Mouse (Mus musculus): ENCODE results near the gene Taok3. TPM values are rescaled to one million over a fixed set of nuclear protein-coding genes. Genes with fewer than 3 reads are reported as not detected.

Gene Taok3
- 14.7 and 17.1 TPM in 2 replicates for polyA plus RNA-seq (2012; rRNA removed)
- 43.3 and 50.2 TPM in 2 replicates for polyA plus RNA-seq (2014; fragmentation: Nextera tagmentation; extraction: Ambion mirVana)

DNA sequence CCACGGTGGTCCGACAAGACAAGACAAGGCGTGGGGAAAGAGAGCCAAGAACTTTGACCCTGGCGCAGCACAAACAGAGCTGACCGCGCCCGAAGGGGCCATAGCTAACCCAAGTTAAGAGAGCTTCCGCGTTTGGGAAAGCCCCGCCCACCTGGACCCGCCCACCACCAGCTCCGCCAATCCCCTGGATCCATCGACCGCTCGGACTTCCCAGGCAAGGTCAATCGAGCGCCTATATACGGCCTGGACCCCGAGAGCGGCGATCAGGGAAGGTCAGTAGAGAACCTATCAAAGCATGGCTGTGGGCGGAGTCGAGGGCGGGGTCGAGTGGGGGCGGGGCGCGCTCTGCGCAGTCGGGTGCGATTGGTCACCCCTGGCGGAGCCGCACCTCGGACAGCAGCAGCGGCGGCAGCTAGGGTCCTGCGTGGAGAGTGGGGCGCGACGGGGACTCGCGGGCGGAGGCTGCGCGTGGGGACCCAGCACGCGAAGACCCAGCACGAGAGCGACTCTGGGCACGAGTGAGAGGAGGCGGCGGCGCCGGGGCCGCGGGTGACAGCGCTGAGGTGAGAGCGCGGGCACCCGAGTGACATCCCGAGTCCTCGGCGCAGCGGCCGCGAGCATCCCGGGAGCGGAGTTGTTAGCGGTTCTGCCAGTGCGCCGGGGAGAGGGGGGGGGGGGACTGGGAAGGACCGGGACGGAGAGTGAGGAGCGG is at the start of gene Taok3:
Gene Taok3, plus strand, starts transcription at position 353 of the 712 bp plus-strand sequence.
- Histone ChIP-seq H3K4me1 (replicated peaks; ENCODE audit: control insufficient read depth in 2 of 2, insufficient read depth in 2 of 2, low read length in 1 of 2) (peaks cover 36 to 42% of the 10 kb centered on the region in 2 experiments), H3K4me2 (ENCODE audit: low read depth) (peak within 1 kb of the TSS; percentile 98), H3K4me3 (ENCODE audit: insufficient read depth in 1 of 2, low read depth in 2 of 2, low read length in 2 of 2) (peak within 1 kb of the TSS; percentile 86 to 92), H3K27ac (peak within 1 kb of the TSS; percentile 93), H3K9me3 (ENCODE audit: control insufficient read depth, low read length) (no peaks in the 10 kb centered on the region), H3K9ac (replicated peaks) (peak within 1 kb of the TSS; percentile 94), H3K36me3 (replicated peaks; ENCODE audit: control insufficient read depth, insufficient read depth, low read depth) (no peaks in the 10 kb centered on the region), H3K27me3 (ENCODE audit: control insufficient read depth, insufficient read depth, low read length) (no peaks in the 10 kb centered on the region)
- ATAC-seq (ENCODE audit: insufficient read depth) (peak; percentile 89), DNase-seq (ENCODE audit: low read depth in 3 of 3, low spot score in 3 of 3) (peak; percentile 98 to 99 (median 98))
- under 1% methylated on average over 73 of the region's 74 CpGs for WGBS (ENCODE audit: insufficient replicate concordance)
- TF ChIP-seq CTCF (IDR thresholded peaks at IDR 0.05; ENCODE audit: low read depth) = no peak
- 0 out of 2 replicates have a peak, but pooled peaks have one; percentile 16 for TF ChIP-seq EP300 (IDR thresholded peaks at IDR 0.05; ENCODE audit: low read depth)

DNA sequence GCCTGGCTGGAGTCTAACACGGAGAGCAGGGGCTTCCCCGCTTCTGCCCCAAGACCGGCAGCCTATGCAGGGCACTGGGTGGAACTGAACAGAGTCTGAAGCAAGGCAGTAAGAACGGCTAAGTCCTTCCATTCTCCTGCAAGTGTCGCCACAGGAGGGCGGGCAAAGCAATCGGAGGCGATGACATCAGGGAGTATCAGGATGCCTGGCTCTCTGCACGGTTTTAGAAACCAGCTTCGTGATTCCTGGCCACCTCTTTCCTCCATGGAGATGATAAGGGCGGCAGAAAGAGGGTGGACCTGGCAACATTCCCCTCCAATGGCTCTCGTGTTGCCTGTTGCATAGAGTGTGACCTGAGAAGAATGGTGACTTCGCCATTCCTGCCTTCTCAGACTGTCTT is 32.2 kb upstream of the Taok3 start:
- H3K27me3 ChIP-seq (ENCODE audit: control insufficient read depth, insufficient read depth, low read length) = no peaks in the 10 kb centered on the region
- H3K9me3 ChIP-seq (ENCODE audit: control insufficient read depth, low read length) = no peaks in the 10 kb centered on the region
- no peak overlapping the region for H3K4me3 ChIP-seq (ENCODE audit: insufficient read depth in 1 of 2, low read depth in 2 of 2, low read length in 2 of 2)
- H3K9ac ChIP-seq (replicated peaks) = no peak overlapping the region
- TF ChIP-seq EP300 (IDR thresholded peaks at IDR 0.05; ENCODE audit: low read depth) = no peak
- no peak for TF ChIP-seq CTCF (IDR thresholded peaks at IDR 0.05; ENCODE audit: low read depth)
- H3K4me1 ChIP-seq (replicated peaks; ENCODE audit: control insufficient read depth in 2 of 2, insufficient read depth in 2 of 2, low read length in 1 of 2) = peaks cover 0 to 2% of the 10 kb centered on the region in 2 experiments; a peak in 1 of 4 replicates
- peaks cover 5% of the 10 kb centered on the region; the same call in 1 of the 2 replicates for H3K36me3 ChIP-seq (replicated peaks; ENCODE audit: control insufficient read depth, insufficient read depth, low read depth)
- no peak overlapping the region for H3K27ac ChIP-seq
- 8% methylated on average over 13 of the region's 13 CpGs for WGBS (ENCODE audit: insufficient replicate concordance)
- H3K4me2 ChIP-seq (ENCODE audit: low read depth) = no peak overlapping the region
- no peak for ATAC-seq (ENCODE audit: insufficient read depth)
- DNase-seq (ENCODE audit: low read depth in 3 of 3, low spot score in 3 of 3) = no peak

DNA sequence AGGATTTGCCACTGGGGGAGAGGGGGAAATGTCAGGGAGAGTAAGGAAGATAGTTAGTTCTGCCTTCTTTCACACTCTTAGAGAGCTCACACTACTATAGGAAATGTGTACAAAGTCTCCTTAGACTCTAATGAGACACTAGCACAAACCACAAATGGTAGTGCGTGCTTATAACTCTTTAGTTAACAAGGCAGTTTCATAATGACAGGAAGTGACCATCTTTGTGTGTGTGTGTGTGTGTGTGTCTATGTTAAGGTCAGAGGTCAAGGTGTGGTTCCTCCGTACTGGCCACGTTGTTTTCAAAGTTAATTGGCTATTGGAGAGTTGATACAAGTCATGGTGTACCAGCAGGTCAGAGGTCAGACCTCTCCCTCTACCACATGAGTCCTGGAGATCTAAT is 30.8 kb upstream of the Taok3 start:
- no peaks in the 10 kb centered on the region for H3K27me3 ChIP-seq (ENCODE audit: control insufficient read depth, insufficient read depth, low read length)
- TF ChIP-seq CTCF (IDR thresholded peaks at IDR 0.05; ENCODE audit: low read depth) = no peak
- TF ChIP-seq EP300 (IDR thresholded peaks at IDR 0.05; ENCODE audit: low read depth) = no peak
- peaks cover 0 to 2% of the 10 kb centered on the region in 2 experiments; a peak in 1 of 4 replicates for H3K4me1 ChIP-seq (replicated peaks; ENCODE audit: control insufficient read depth in 2 of 2, insufficient read depth in 2 of 2, low read length in 1 of 2)
- H3K36me3 ChIP-seq (replicated peaks; ENCODE audit: control insufficient read depth, insufficient read depth, low read depth) = peaks cover 7% of the 10 kb centered on the region
- no peak overlapping the region for H3K9ac ChIP-seq (replicated peaks)
- 16% methylated on average over 3 of the region's 3 CpGs for WGBS (ENCODE audit: insufficient replicate concordance)
- no peak for ATAC-seq (ENCODE audit: insufficient read depth)
- no peak overlapping the region for H3K4me2 ChIP-seq (ENCODE audit: low read depth)
- DNase-seq (ENCODE audit: low read depth in 3 of 3, low spot score in 3 of 3) = no peak
- no peaks in the 10 kb centered on the region for H3K9me3 ChIP-seq (ENCODE audit: control insufficient read depth, low read length)
- no peak overlapping the region for H3K27ac ChIP-seq
- H3K4me3 ChIP-seq (ENCODE audit: insufficient read depth in 1 of 2, low read depth in 2 of 2, low read length in 2 of 2) = no peak overlapping the region

DNA sequence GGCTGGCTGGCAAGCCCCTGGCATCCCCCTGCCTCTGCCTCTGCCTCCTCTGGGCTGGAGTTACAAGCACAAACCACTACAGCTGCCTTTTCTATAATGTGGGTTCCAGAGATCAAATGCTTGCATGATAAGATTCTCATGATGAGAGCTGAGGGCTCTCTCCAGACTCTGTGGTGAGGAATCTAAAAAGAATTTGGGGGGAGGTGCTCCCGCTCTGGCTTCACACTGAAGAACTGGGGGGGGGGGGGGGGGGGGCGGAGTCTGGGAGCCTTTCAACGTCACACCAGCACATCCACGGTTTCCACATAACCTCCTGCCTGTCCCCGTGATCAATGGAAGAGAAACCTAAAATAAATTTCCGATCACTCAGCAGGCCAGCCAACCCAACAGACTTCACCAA is 30.1 kb upstream of the Taok3 start:
- Histone ChIP-seq H3K36me3 (replicated peaks; ENCODE audit: control insufficient read depth, insufficient read depth, low read depth) (peaks cover 7% of the 10 kb centered on the region), H3K9ac (replicated peaks) (no peak overlapping the region), H3K4me1 (replicated peaks; ENCODE audit: control insufficient read depth in 2 of 2, insufficient read depth in 2 of 2, low read length in 1 of 2) (peaks cover 0 to 2% of the 10 kb centered on the region in 2 experiments; a peak in 1 of 4 replicates), H3K27ac (no peak overlapping the region), H3K4me2 (ENCODE audit: low read depth) (no peak overlapping the region), H3K9me3 (ENCODE audit: control insufficient read depth, low read length) (no peaks in the 10 kb centered on the region), H3K4me3 (ENCODE audit: insufficient read depth in 1 of 2, low read depth in 2 of 2, low read length in 2 of 2) (no peak overlapping the region), H3K27me3 (ENCODE audit: control insufficient read depth, insufficient read depth, low read length) (no peaks in the 10 kb centered on the region)
- ATAC-seq (ENCODE audit: insufficient read depth) (no peak), DNase-seq (ENCODE audit: low read depth in 3 of 3, low spot score in 3 of 3) (no peak)
- 34% methylated on average over 4 of the region's 6 CpGs for WGBS (ENCODE audit: insufficient replicate concordance)
- TF ChIP-seq EP300 (IDR thresholded peaks at IDR 0.05; ENCODE audit: low read depth) (no peak), CTCF (IDR thresholded peaks at IDR 0.05; ENCODE audit: low read depth) (no peak)

DNA sequence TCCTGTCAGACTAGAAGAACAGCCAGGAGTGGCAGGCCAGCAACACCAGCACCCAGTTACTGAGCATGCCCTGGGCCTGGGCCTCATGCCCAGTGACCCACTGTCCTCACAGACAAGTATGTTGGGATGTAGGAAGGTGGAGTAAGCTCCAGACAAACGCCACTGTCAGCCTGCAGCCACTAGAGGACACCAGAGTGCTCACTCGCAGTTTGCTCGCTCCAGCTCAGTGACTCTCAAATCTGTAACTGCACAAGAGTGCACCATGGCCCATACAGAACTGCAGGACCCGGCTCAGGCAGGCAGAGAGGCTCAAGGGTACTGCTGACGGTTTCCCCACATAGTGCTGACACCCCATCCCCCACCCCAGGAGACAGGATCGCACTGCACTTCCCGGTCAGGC is 25.5 kb upstream of the Taok3 start:
- Histone ChIP-seq H3K4me1 (replicated peaks; ENCODE audit: control insufficient read depth in 2 of 2, insufficient read depth in 2 of 2, low read length in 1 of 2) (no peaks in the 10 kb centered on the region), H3K27ac (no peak overlapping the region), H3K9ac (replicated peaks) (no peak overlapping the region), H3K9me3 (ENCODE audit: control insufficient read depth, low read length) (no peaks in the 10 kb centered on the region), H3K36me3 (replicated peaks; ENCODE audit: control insufficient read depth, insufficient read depth, low read depth) (peaks cover 10% of the 10 kb centered on the region), H3K27me3 (ENCODE audit: control insufficient read depth, insufficient read depth, low read length) (no peaks in the 10 kb centered on the region), H3K4me3 (ENCODE audit: insufficient read depth in 1 of 2, low read depth in 2 of 2, low read length in 2 of 2) (no peak overlapping the region), H3K4me2 (ENCODE audit: low read depth) (no peak overlapping the region)
- peak in 1 of 3 experiments; percentile 40 for DNase-seq (ENCODE audit: low read depth in 3 of 3, low spot score in 3 of 3)
- TF ChIP-seq CTCF (IDR thresholded peaks at IDR 0.05; ENCODE audit: low read depth) (peak; percentile 75), EP300 (IDR thresholded peaks at IDR 0.05; ENCODE audit: low read depth) (no peak)
- ATAC-seq (ENCODE audit: insufficient read depth) = no peak
- WGBS (ENCODE audit: insufficient replicate concordance) = 59% methylated on average over 7 of the region's 7 CpGs
